Mouse (Mus musculus) CD4-positive helper T cell, adult 2 months (primary cell): ENCODE results near the gene Was.
A peak's percentile ranks its signal among the peaks of the same experiment; 100 is the strongest.
"Not testable (repeated sequence)": the region's sequence is repeated elsewhere in the genome, so short reads cannot be mapped to it uniquely, and the experiment has no call there.

Experiments used
- DNase-seq: peaks from one replicate; pipeline ENCODE4 v3.0.0-alpha.2; 2012; ENCODE audit warnings: low read depth, missing footprints, low spot score

The Was gene

DNA sequence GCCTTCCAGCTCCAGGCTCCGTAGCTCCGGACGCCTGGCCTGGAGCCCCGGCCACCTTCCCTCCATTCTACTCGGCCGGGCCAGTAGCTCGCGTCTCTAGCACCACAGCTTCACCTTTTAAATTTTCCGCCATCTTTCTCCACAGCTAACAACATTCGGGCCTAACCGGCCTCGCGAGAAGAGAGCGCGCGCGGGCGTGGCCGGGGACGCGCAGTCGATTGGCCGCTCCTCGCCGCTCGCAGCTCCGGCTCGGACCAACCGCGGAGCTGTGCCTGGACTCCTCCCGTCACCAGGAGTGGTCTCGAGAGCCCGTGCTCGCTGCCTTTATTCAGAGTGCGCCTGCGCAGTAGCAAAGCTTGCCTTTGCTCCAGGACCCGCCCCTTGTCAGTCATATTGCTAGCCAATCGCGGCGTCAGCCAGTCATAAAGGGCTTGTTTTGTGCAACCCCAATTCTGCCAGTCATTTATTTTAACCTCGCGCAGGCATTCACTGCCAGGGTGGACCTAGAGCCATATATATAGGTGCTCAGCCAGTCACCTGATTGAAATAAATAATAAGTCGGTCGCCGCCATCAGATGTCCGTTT lies 15.8 kb downstream of the Was start, which contains the start of gene Suv39h1:
Suv39h1 (minus strand) TSS at position 331 of the 585 bp plus-strand sequence.
- peak; percentile 97 for DNase-seq

DNA sequence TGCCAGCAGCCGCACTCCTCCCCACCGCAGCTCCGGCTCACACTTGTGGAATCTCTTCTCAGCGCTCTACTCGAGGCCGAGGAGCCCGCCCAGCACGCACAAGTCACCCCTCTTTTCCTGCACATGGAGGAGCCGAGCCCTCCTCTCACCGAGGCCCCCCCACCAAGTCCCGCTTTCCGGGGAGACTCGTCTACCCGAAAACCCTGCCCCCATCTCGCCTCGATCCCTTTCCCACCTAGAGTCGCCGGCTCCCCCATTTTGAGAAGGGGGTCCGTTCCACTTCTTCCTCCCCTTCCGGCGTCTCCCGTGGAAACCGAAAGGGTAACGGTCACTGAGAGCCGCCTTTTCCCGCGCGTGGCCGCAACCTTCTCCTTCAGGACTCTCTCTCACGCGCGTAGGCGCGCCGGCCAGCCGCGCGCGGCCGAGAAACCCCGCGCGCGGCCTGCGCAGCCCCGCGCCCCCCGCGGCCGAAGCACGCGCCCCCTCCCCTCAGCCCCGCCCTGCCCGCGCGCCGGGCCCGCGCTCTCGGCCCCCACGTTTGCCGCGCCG lies 16.3 kb downstream of the Was start:
- DNase-seq = no peak

GRCm38 (mm10) chrX:8069166-8069565 lies 21.1 kb downstream of the Was start:
- DNase-seq = no peak

GRCm38 (mm10) chrX:8051044-8051781 lies 39.1 kb downstream of the Was start:
- not testable (repeated sequence) for DNase-seq

GRCm38 (mm10) chrX:8033009-8033408 lies 57.3 kb downstream of the Was start:
- DNase-seq = peak; percentile 13
